Mouse (Mus musculus): ENCODE data around the gene Smim4. TPM values are rescaled to one million over a fixed set of nuclear protein-coding genes. Genes with fewer than 3 reads are reported as not detected.

Gene Smim4
- polyA plus RNA-seq (2017; shearing (Covaris generic)), result 10 to 100 TPM; 48.6 to 86.1 (median 85.5) TPM

GRCm38 (mm10) chr14:31128826-31129219, at the start of gene Smim4:
Gene Smim4, minus strand, starts transcription at chr14:31128956.
- peak; percentile 96 for ATAC-seq

DNA sequence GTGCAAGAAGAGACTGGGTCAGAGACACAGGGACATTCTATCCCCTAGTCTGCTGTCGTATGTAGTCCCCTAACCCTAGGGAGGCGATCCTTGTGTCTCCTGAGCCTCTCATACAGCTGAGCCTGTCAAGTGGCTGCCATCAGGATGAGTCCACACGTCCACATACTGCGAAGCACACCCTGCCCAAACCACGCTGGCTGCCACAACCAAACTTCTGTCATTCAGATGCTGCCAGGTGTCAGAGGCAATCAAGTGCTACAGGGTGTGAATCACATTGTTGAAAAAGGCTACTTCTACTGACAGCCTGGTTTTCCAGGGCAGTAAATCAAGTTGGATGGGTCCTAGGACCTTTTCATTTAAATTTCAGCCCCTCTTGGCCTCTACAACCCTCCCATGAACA, 49.0 kb upstream of the Smim4 start:
- ATAC-seq, result no peak

- no peak for ATAC-seq
Observed at GRCm38 (mm10) chr14:31177287-31177686, 48.5 kb upstream of the Smim4 start.

DNA sequence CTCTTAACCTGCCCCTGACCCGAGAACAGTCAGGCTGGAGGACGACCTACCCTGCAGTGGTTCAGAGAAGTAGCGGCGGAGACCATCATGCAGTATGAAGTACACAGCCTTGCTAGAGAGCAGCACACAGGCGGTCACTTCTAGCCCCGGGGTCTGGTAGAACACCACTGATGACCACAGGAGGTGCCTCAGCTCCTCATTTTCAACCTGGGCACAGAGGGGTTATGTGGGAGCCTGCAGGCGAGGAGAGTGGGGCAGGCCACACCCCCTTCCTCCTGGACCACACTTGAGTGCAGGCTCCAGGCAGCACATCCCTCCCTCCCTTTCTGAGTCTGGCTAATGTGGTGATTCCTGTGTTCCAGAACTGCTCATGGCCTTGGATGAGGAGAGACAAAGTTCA, 44.8 kb upstream of the Smim4 start:
- no peak for ATAC-seq

- ATAC-seq, result no peak
Observed at GRCm38 (mm10) chr14:31172781-31173455, 44.2 kb upstream of the Smim4 start.

GRCm38 (mm10) chr14:31171821-31172220, 43.1 kb upstream of the Smim4 start:
- no peak for ATAC-seq

GRCm38 (mm10) chr14:31171386-31171785, 42.6 kb upstream of the Smim4 start:
- no peak for ATAC-seq

- ATAC-seq, result no peak
Observed at GRCm38 (mm10) chr14:31170963-31171362, 42.2 kb upstream of the Smim4 start.

GRCm38 (mm10) chr14:31169508-31169907, 40.8 kb upstream of the Smim4 start:
- ATAC-seq, result no peak

- no peak for ATAC-seq
Observed at GRCm38 (mm10) chr14:31168425-31168824, 39.7 kb upstream of the Smim4 start, which contains the start of gene Stab1. Gene Stab1, minus strand, starts transcription at chr14:31168641.

- ATAC-seq, result no peak
Observed at GRCm38 (mm10) chr14:31166827-31167226, 38.1 kb upstream of the Smim4 start.

DNA sequence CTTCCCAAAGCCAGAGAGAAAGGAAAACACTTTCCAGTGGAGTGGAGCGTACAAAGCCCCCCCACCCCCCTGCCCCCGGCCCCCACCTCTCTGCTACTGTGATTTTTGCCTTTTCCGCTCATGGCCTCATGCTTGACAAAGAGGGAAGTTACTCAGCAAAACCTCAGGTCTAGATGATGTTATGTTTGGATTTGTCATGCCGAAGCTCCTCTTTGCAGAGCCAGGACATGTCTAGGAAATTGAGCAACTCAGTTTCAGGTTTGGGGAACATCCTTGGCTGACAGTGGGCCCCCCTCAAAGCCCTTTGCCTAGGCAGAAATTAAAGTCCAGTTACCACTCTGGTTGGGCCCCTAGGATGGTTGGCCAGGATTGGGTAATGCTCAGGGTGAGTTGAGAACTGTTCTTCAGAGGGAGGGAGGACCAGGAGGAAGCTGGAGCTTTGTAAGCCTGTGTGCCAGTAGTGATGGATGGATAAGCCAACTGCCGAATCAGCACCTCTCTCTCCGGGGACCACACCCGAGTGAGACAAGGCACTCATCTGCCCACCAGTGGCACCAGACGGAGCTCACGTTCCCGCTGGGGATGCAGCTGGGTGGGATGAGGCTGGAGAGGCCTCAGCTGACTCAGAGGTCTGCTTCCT, 37.4 kb upstream of the Smim4 start:
- no peak for ATAC-seq

GRCm38 (mm10) chr14:31165458-31165857, 36.7 kb upstream of the Smim4 start:
- ATAC-seq, result no peak

GRCm38 (mm10) chr14:31165010-31165409, 36.3 kb upstream of the Smim4 start:
- ATAC-seq, result no peak

DNA sequence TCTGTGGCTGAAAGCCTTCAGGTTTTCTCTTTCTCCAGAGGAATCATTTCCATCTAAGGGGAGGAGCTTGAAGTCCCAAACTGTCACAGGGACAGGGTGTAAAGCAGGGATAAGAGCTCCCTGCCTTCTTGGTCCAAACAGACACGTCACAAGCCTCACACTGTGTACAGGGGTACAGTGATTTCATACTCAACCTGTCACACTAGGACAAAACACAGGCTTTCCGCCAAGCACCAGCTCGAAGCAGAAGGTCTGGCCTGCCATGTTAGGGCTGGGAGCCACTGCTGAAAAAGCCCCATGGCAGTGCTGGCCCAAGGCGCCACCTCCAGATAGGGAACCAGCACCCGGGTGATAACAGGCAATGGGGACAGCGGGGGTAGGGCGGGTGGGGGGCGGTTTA, 35.3 kb upstream of the Smim4 start:
- no peak for ATAC-seq

GRCm38 (mm10) chr14:31161638-31162037, 32.9 kb upstream of the Smim4 start:
- no peak for ATAC-seq

DNA sequence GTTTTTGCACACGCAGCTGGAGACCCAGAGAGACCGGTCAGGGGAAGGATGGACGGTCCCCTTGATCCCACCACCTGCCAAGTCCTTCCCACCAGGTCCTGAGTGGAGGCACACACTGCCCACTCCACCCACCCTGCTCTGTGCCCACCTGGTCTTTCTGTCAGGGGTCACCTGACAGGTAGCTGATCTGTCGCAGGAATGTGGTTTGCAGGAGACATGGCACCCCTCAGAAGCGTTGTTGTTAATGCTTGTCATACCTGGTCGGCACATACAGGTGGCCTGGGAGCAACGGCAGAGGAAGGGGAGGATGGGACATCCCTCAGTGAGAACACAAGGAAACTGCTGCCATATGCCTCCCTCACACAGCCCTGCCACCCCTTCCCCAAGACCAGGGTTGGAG, 32.4 kb upstream of the Smim4 start:
- no peak for ATAC-seq

GRCm38 (mm10) chr14:31160196-31161150, 31.7 kb upstream of the Smim4 start:
- peak; percentile 63 for ATAC-seq

DNA sequence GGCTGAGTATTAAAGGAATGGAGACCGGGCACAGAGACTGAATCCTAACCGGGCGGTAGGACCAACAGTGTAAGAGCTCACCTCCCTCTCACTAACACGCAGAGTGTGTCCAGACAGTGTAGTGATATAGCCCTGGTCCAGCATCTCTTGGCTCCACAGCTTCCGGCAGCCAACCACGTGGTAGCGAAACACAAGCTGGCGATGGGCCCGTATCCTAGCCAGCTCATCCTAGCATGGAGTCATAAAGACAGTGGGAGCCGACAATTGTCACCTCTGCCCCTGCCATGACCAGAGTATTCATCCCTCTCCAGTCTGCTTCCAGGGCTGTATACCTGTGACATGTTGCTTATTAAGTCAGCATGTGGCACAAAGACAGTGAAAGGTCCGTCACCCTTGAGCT, 16.9 kb upstream of the Smim4 start:
- no peak for ATAC-seq

- no peak for ATAC-seq
Observed at GRCm38 (mm10) chr14:31141011-31141410, 12.3 kb upstream of the Smim4 start.

DNA sequence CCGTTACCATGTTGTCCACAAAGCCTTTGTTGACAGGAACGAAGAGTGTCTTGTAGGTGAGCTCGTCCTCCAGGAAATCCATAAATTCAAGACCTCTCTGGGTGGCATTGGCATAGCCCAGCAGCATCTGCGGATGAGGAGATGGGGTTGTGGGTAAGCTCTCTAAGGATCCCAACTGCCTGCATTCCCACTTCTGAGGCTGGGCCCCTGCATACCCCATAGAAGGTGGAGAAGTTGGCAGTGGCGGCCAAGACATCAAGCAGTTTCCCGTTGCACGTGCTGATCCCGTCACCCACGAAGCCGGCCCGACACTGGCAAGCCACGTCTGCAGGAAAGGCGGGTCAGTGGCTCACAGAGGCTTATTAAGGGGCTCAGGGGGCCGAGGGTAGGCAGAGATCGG, 11.4 kb upstream of the Smim4 start:
- ATAC-seq, result no peak

- ATAC-seq, result no peak
Observed at GRCm38 (mm10) chr14:31139666-31140065, 10.9 kb upstream of the Smim4 start.

- no peak for ATAC-seq
Observed at GRCm38 (mm10) chr14:31138897-31139429, 10.2 kb upstream of the Smim4 start.
